Mouse (Mus musculus) Patski (cell line): Measurements from ENCODE around the gene Rfx1. TPM values are rescaled to one million over a fixed set of nuclear protein-coding genes. Genes with fewer than 3 reads are reported as not detected.

Source experiments
- ATAC-seq: fragments of 100-300 bp; one replicate; pipeline ENCODE4 v1.8.0; 2021
- CTCF ChIA-PET: fragments of 350-600 bp; sonication (Branson Sonifier 250); formaldehyde crosslinking; loops from one replicate; lab custom pipeline; 2022; ENCODE audit warnings: inconsistent platforms; lab: Charles Lee
- POLR2A ChIA-PET: fragments of 350-600 bp; sonication (Branson Sonifier 250); formaldehyde crosslinking; loops from one replicate; lab custom pipeline; 2022; ENCODE audit warnings: antibody characterized with exemption, inconsistent platforms; lab: Charles Lee
- DNase-seq: peaks from one replicate; pipeline ENCODE4 v3.0.0-alpha.2; 2011; ENCODE audit warnings: low read depth, low spot score
- H3K27me3 ChIP-seq: fragments of 371-371 bp; one replicate; pipeline ENCODE4 v1.5.1; 2021
- CTCF ChIP-seq: fragments of 100-300 bp; IDR thresholded peaks from one replicate; pipeline ENCODE4 v1.5.1; 2021
- in situ Hi-C: fragments of 300-500 bp; cut with MboI; formaldehyde crosslinking; loops from 3 replicates; pipeline ENCODE4 v1.11.1; 2018; ENCODE audit warnings: low pct_unique_long_range_greater_than_20kb, mixed read lengths
- polyA plus RNA-seq: library from polyadenylated mRNA; unstranded; gene quantifications from one replicate; pipeline ENCODE4 v1.2.3, GENCODE M21; 2021

The Rfx1 gene
- 14.2 TPM for polyA plus RNA-seq

DNA sequence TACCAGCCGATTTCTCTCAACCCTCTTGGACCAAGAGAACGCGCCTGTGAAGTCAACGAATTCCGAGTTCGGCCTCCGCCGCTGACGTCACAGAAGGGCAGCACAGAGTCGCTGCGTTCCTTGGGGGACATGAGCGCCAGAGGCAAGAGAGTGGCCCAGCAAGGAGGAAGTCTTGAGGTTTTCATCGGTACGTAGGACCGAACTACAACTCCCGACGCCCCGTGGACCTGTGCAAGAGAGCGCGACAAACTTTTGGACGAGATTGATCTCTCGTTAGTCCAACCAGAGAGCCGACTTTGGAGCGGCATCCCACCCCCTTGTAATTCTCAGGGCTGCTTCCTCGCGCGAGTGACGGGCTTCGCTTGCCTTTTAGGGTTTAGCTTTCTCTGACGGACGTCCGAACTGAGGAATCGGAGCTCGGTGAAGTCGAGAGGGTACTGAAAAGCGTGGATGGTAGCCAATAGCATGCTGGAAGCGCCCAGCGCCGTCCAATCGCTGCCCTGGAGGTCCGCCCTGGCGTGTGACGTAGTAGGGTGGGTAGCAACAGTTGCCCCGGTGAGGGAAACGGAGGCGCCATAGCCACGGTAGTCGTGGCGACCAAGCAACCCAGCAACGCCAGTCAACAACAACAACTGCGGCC, at the start of gene Rfx1:
TSS of gene Rfx1 (plus strand) at position 544 of the 640 bp plus-strand sequence.
- ChIA-PET POLR2A (no interaction called here), CTCF (interaction anchor here (1.7 kb wide), 1 partner anchor 27 kb away, joined by 4 read pairs; no protein-coding TSS in a partner anchor)
- in situ Hi-C loops = no loop called here
- DNase-seq (peak; percentile 100), ATAC-seq (peak; percentile 93)
- no peak for TF ChIP-seq CTCF
- H3K27me3 ChIP-seq = no peaks in the 10 kb centered on the region

DNA sequence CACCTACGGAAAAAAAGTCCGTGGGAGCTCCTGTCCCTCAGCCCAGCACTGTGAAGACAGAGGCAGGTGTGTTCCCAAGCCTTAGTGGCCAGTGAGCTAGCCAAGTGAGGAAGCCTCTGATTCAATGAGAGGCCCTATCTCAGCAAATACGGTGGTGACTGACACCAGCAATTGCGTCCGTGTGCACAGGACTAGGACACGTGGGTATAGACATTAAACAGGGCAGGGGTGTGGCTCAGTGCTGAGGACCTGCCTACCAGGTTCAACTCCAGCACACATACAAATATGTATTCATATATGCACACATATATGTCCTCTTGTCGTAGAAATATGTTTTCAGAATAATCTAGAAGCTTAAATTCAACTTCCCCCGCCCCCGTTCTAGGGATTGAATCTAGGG, 46.9 kb upstream of the Rfx1 start:
- POLR2A ChIA-PET = interaction anchor here (0.7 kb wide), 1 partner anchor 203 kb away, joined by 4 read pairs; no protein-coding TSS in a partner anchor
- no peak for TF ChIP-seq CTCF
- no peak for ATAC-seq
- in situ Hi-C loops = loop anchor here (25.0 kb wide), 1 partner anchor 643 kb away; the partner anchor contains the start of gene Ier2
- CTCF ChIA-PET = interaction anchor here (1.1 kb wide), 1 partner anchor 9 kb away, joined by 4 read pairs; no protein-coding TSS in a partner anchor
- DNase-seq = no peak
- H3K27me3 ChIP-seq = no peaks in the 10 kb centered on the region

GRCm38 (mm10) chr8:84021096-84021495, 45.5 kb upstream of the Rfx1 start, which contains the start of gene Palm3:
TSS of gene Palm3 (plus strand) at chr8:84021471.
- TF ChIP-seq CTCF = no peak
- in situ Hi-C loops = loop anchor here (25.0 kb wide), 1 partner anchor 641 kb away; the partner anchor contains the start of gene Ier2
- no peak for DNase-seq
- CTCF ChIA-PET = interaction anchor here (0.7 kb wide), 1 partner anchor 11 kb away, joined by 3 read pairs; no protein-coding TSS in a partner anchor
- ATAC-seq = peak; percentile 68
- H3K27me3 ChIP-seq = no peaks in the 10 kb centered on the region
- POLR2A ChIA-PET = interaction anchor here (1.2 to 1.6 kb wide), 2 partner anchors 10 to 17 kb away, joined by 3 to 8 read pairs; partner anchors contain the start of gene 2210011C24Rik

- H3K27me3 ChIP-seq = no peaks in the 10 kb centered on the region
- ChIA-PET POLR2A (interaction anchor here (1.2 to 1.6 kb wide), 2 partner anchors 10 to 17 kb away, joined by 3 to 8 read pairs; partner anchors contain the start of gene 2210011C24Rik), CTCF (no interaction called here)
- no peak for TF ChIP-seq CTCF
- in situ Hi-C loops = loop anchor here (25.0 kb wide), 1 partner anchor 641 kb away; the partner anchor contains the start of gene Ier2
- DNase-seq (no peak), ATAC-seq (peak; percentile 69)
Observed at GRCm38 (mm10) chr8:84021569-84021968, 45.1 kb upstream of the Rfx1 start.

- DNase-seq = no peak
- TF ChIP-seq CTCF = no peak
- ChIA-PET POLR2A (interaction anchor here (0.5 to 0.8 kb wide), 3 partner anchors 14 to 59 kb away, joined by 3 read pairs; no protein-coding TSS in a partner anchor), CTCF (interaction anchor here (1.1 kb wide), 1 partner anchor 15 kb away, joined by 6 read pairs; no protein-coding TSS in a partner anchor)
- in situ Hi-C loops = loop anchor here (25.0 kb wide), 1 partner anchor 639 kb away; the partner anchor contains the start of gene Ier2
- ATAC-seq = peak; percentile 31
- H3K27me3 ChIP-seq = no peaks in the 10 kb centered on the region
Observed at GRCm38 (mm10) chr8:84023085-84023484, 43.5 kb upstream of the Rfx1 start.

GRCm38 (mm10) chr8:84023631-84024030, 43.0 kb upstream of the Rfx1 start:
- ATAC-seq (no peak), DNase-seq (no peak)
- in situ Hi-C loops = loop anchor here (25.0 kb wide), 1 partner anchor 639 kb away; the partner anchor contains the start of gene Ier2
- POLR2A ChIA-PET = interaction anchor here (0.5 to 0.8 kb wide), 3 partner anchors 16 to 58 kb away, joined by 3 read pairs; no protein-coding TSS in a partner anchor
- no peaks in the 10 kb centered on the region for H3K27me3 ChIP-seq
- CTCF ChIA-PET = interaction anchor here (1.0 to 1.7 kb wide), 3 partner anchors 13 to 22 kb away, joined by 3 to 6 read pairs (median 6); partner anchors contain the start of gene 2210011C24Rik
- no peak for TF ChIP-seq CTCF

GRCm38 (mm10) chr8:84024171-84024570, 42.5 kb upstream of the Rfx1 start:
- in situ Hi-C loops = loop anchor here (25.0 kb wide), 1 partner anchor 638 kb away; the partner anchor contains the start of gene Ier2
- no peak for ATAC-seq
- no peaks in the 10 kb centered on the region for H3K27me3 ChIP-seq
- TF ChIP-seq CTCF = no peak
- ChIA-PET CTCF (interaction anchor here (0.6 to 1.7 kb wide), 5 partner anchors 13 to 141 kb away, joined by 3 to 6 read pairs (median 3); partner anchors contain the start of gene 2210011C24Rik), POLR2A (interaction anchor here (0.7 to 0.8 kb wide), 2 partner anchors 25 to 37 kb away, joined by 3 read pairs; no protein-coding TSS in a partner anchor)
- no peak for DNase-seq

DNA sequence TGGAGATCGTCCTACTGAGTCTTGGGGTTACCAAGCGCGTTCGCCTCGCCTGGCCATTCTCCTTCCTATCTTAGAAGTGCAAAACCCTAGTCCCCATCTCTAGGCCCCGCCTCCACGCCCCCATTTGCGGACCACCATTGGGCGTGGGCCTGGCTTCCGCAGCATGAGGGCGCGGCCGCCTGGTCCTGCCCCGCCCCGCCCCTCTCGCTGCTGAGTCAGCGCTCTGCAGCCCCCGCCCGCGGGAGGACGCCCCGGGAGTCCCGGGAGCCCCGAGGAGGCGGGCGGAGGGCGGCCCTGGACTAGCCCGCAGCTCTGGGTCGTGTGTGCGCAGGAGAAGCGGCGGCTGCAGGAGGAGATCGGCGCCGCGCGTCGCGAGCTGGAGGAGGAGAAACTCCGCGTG, 40.8 kb upstream of the Rfx1 start:
- ChIA-PET CTCF (no interaction called here), POLR2A (interaction anchor here (0.6 kb wide), 1 partner anchor 234 kb away, joined by 3 read pairs; no protein-coding TSS in a partner anchor)
- no peak for ATAC-seq
- DNase-seq = no peak
- no peaks in the 10 kb centered on the region for H3K27me3 ChIP-seq
- TF ChIP-seq CTCF = no peak
- in situ Hi-C loops = no loop called here

DNA sequence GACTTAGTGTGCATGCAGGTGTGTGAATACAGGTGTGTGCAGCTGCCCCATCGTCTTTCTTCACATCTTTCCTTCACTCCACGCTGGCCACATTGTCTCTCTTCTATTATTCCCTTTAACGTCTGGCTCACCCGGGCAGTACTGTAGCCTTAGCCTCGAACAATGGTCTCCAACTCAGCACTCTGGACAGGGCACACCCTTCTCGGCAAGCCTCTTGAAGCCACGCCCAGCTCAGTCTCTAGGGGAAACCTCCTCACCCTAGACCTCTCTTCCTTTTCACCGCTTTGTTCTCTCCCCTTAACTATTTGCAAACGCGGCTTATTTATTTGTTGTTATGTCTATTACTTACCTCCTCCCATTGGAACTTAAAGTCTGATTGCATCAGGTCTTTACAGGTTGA, 39.2 kb upstream of the Rfx1 start:
- in situ Hi-C loops = no loop called here
- ChIA-PET POLR2A (interaction anchor here (0.9 to 1.0 kb wide), 2 partner anchors 16 to 98 kb away, joined by 3 read pairs; partner anchors contain the start of gene Podnl1), CTCF (no interaction called here)
- no peaks in the 10 kb centered on the region for H3K27me3 ChIP-seq
- no peak for TF ChIP-seq CTCF
- ATAC-seq (no peak), DNase-seq (no peak)

DNA sequence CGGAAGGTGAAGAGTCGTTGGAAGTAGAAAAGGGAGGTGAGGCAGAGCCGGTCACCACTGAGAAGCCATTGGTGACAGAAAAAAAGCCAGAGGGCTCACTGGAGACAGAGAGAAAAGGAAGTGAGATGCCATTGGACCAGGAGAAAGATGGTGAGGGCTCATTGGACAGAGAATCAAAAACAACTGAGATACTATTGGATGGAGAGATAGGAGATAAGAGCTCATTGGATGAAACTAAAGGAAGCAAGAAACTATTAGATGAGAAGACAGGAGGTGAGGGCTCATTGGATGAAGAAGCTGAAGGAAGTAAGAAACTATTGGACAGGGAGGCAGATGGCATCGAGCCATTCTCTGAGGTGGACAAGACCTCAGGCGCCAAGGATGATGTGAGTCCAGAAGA, 37.4 kb upstream of the Rfx1 start:
- ChIA-PET POLR2A (no interaction called here), CTCF (interaction anchor here (0.7 kb wide), 1 partner anchor 35 kb away, joined by 3 read pairs; no protein-coding TSS in a partner anchor)
- TF ChIP-seq CTCF = no peak
- H3K27me3 ChIP-seq = no peaks in the 10 kb centered on the region
- in situ Hi-C loops = no loop called here
- no peak for DNase-seq
- no peak for ATAC-seq
